ENCODE assay signal across 9 mouse cellular contexts in genomic region chr4:127023201-127023600, GRCm38 (mm10). TPM values are rescaled to one million over a fixed set of nuclear protein-coding genes. Genes with fewer than 3 reads are reported as not detected.
A peak's percentile ranks its signal among the peaks of the same experiment; 100 is the strongest.
DNase-seq lines count a peak whose midpoint lies in the region; ATAC-seq and TF ChIP-seq lines count a peak whose summit lies in the region.
"Had no signal": no experiment of that assay in that cellular context is flagged by ENCODE, and none has a peak within 500 bp of the region (broad histone marks: within the 10 kb centered on the region; RNA-seq: fewer than 3 reads in every experiment).

No protein-coding gene starts in this region.

- no peak for ATAC-seq in kidney, postnatal 0 days (replicated peaks; ENCODE audit: low FRiP score, low read depth)
- no peak for ATAC-seq in megakaryocyte progenitor cell, adult 5-6 weeks (replicated peaks; ENCODE audit: poor library complexity)

- H3K9me3 ChIP-seq in kidney, postnatal 0 days (replicated peaks; ENCODE audit: low read length): no peaks in the 10 kb centered on the region
- no peaks in the 10 kb centered on the region for H3K9me3 ChIP-seq in embryonic facial prominence, embryonic 10.5 days

- peak overlapping the region; percentile 78 for H3K4me2 ChIP-seq in kidney, postnatal 0 days (ENCODE audit: low read length)
- H3K4me2 ChIP-seq in myocyte (ENCODE audit: low read depth): peak overlapping the region; percentile 93

- H3K4me3 ChIP-seq in kidney, postnatal 0 days (replicated peaks; ENCODE audit: low read depth, low read length): peak overlapping the region; percentile 99
- H3K4me3 ChIP-seq in embryonic facial prominence, embryonic 10.5 days: peak overlapping the region; percentile 95
- peak overlapping the region; percentile 68 for H3K4me3 ChIP-seq in myocyte

- DNase-seq in kidney, postnatal 0 days (ENCODE audit: low spot score): no peak
- no peak for DNase-seq in kidney, adult 11 months
- DNase-seq in embryonic facial prominence, embryonic 10.5 days (ENCODE audit: low spot score): no peak
- peak; percentile 30 for DNase-seq in induced T-regulatory cell, adult 2 months (ENCODE audit: low read depth)
- no peak for DNase-seq in spleen, postnatal 4 days (ENCODE audit: low spot score in 2 of 2)
- DNase-seq in left cerebral cortex, postnatal 14 days (ENCODE audit: low spot score in 2 of 2): no peak
- DNase-seq: kidney, postnatal 14 days had no signal

- H3K79me2 ChIP-seq in myocyte (ENCODE audit: control insufficient read depth, insufficient read depth): peaks cover 61% of the 10 kb centered on the region

- TF ChIP-seq CTCF in kidney, postnatal 0 days (IDR thresholded peaks at IDR 0.05; ENCODE audit: low read depth): no peak

- peaks cover 13% of the 10 kb centered on the region; the same call in 1 of the 2 replicates for H3K4me1 ChIP-seq in kidney, postnatal 0 days (replicated peaks; ENCODE audit: insufficient read depth, low read length)
- peaks cover 25% of the 10 kb centered on the region for H3K4me1 ChIP-seq in embryonic facial prominence, embryonic 10.5 days

- intact Hi-C loops in left cerebral cortex, postnatal 14 days (cut with DNase I): no loop called here

- peaks cover 40% of the 10 kb centered on the region for H3K36me3 ChIP-seq in kidney, postnatal 0 days (ENCODE audit: insufficient read depth, low read length)
- H3K36me3 ChIP-seq in embryonic facial prominence, embryonic 10.5 days (replicated peaks): peaks cover 67% of the 10 kb centered on the region
- H3K36me3 ChIP-seq in myocyte (ENCODE audit: control insufficient read depth, insufficient read depth): peaks cover 32% of the 10 kb centered on the region

- 0% methylated on average over 9 of the region's 9 CpGs for WGBS in kidney, postnatal 0 days
- 7% methylated on average over 9 of the region's 9 CpGs for WGBS in embryonic facial prominence, embryonic 10.5 days

- TF ChIP-seq POLR2A in myocyte (IDR thresholded peaks at IDR 0.05; ENCODE audit: insufficient read length, low read depth): no peak

- no peaks in the 10 kb centered on the region for H3K27me3 ChIP-seq in kidney, postnatal 0 days (ENCODE audit: insufficient read depth, low read length)
- no peaks in the 10 kb centered on the region for H3K27me3 ChIP-seq in embryonic facial prominence, embryonic 10.5 days (replicated peaks; ENCODE audit: low read depth, poor library complexity, severe bottlenecking)
- no peaks in the 10 kb centered on the region for H3K27me3 ChIP-seq in myocyte (ENCODE audit: control insufficient read depth, insufficient read depth, insufficient read length)

- no peak overlapping the region for H3K27ac ChIP-seq in kidney, postnatal 0 days
- H3K27ac ChIP-seq in embryonic facial prominence, embryonic 10.5 days (replicated peaks): no peak overlapping the region; the same call in 1 of the 2 replicates

- peak overlapping the region; percentile 100 for H3K9ac ChIP-seq in kidney, postnatal 0 days (ENCODE audit: low read depth, low read length)

- H3ac ChIP-seq in myocyte (ENCODE audit: control insufficient read depth, insufficient read length): peak overlapping the region; percentile 95

TF ChIP-seq in myocyte, 11 proteins besides CTCF, POLR2A, EP300 and RAD21:
- TF ChIP-seq MYOD1 (IDR thresholded peaks at IDR 0.05; ENCODE audit: control insufficient read depth in 1 of 3, insufficient read length in 2 of 3, low read depth in 2 of 3) (no peak), E2F4 (IDR thresholded peaks at IDR 0.05; ENCODE audit: insufficient read depth) (no peak)

RNA-seq across cellular contexts. Expression of gene Sfpq, which starts 2.1 kb away (rescaled TPM):
- 89.6 and 98.1 TPM in 2 replicates for polyA plus RNA-seq in kidney, postnatal 0 days (2015; fragmentation: Nextera tagmentation; extraction: Ambion mirVana)
- polyA plus RNA-seq in embryonic facial prominence, embryonic 10.5 days (2016; fragmentation: Nextera tagmentation; extraction: Ambion mirVana): 111 and 120 TPM in 2 replicates
- polyA plus RNA-seq in myocyte (2012; fragmentation: generic; extraction: Trizol): 87.5 TPM
- 490 and 507 TPM in 2 replicates for total RNA-seq in megakaryocyte progenitor cell, adult 5-6 weeks (2015)
- total RNA-seq in megakaryocyte progenitor cell, adult 5-6 weeks (2017): 686 and 899 TPM in 2 replicates
- total RNA-seq in left cerebral cortex, postnatal 14 days (2021): 100 to 1,000 TPM; 260 to 278 TPM

RNA-seq across cellular contexts. Expression of gene Zmym1, which starts 37.8 kb away (rescaled TPM):
- 11.8 and 12.6 TPM in 2 replicates for polyA plus RNA-seq in kidney, postnatal 0 days (2015; fragmentation: Nextera tagmentation; extraction: Ambion mirVana)
- 35.9 and 37.1 TPM in 2 replicates for polyA plus RNA-seq in embryonic facial prominence, embryonic 10.5 days (2016; fragmentation: Nextera tagmentation; extraction: Ambion mirVana)
- 1.6 TPM for polyA plus RNA-seq in myocyte (2012; fragmentation: generic; extraction: Trizol)
- 18.0 and 22.3 TPM in 2 replicates for total RNA-seq in megakaryocyte progenitor cell, adult 5-6 weeks (2015)
- total RNA-seq in megakaryocyte progenitor cell, adult 5-6 weeks (2017): 13.6 and 21.1 TPM in 2 replicates
- total RNA-seq in left cerebral cortex, postnatal 14 days (2021): 10 to 100 TPM; 12.4 to 13.8 TPM

RNA-seq across cellular contexts. Expression of gene Zmym6, which starts 54.0 kb away (rescaled TPM):
- polyA plus RNA-seq in kidney, postnatal 0 days (2015; fragmentation: Nextera tagmentation; extraction: Ambion mirVana): 12.0 and 12.8 TPM in 2 replicates
- 24.0 and 25.5 TPM in 2 replicates for polyA plus RNA-seq in embryonic facial prominence, embryonic 10.5 days (2016; fragmentation: Nextera tagmentation; extraction: Ambion mirVana)
- polyA plus RNA-seq in myocyte (2012; fragmentation: generic; extraction: Trizol): not detected
- 8.1 and 9.2 TPM in 2 replicates for total RNA-seq in megakaryocyte progenitor cell, adult 5-6 weeks (2015)
- 11.2 and 14.1 TPM in 2 replicates for total RNA-seq in megakaryocyte progenitor cell, adult 5-6 weeks (2017)
- 10 to 100 TPM; 30.6 to 30.7 TPM for total RNA-seq in left cerebral cortex, postnatal 14 days (2021)

RNA-seq across cellular contexts. Expression of gene Zmym4, which starts 55.3 kb away (rescaled TPM):
- 14.8 and 17.3 TPM in 2 replicates for polyA plus RNA-seq in kidney, postnatal 0 days (2015; fragmentation: Nextera tagmentation; extraction: Ambion mirVana)
- 28.0 and 29.0 TPM in 2 replicates for polyA plus RNA-seq in embryonic facial prominence, embryonic 10.5 days (2016; fragmentation: Nextera tagmentation; extraction: Ambion mirVana)
- polyA plus RNA-seq in myocyte (2012; fragmentation: generic; extraction: Trizol): 6.7 TPM
- total RNA-seq in megakaryocyte progenitor cell, adult 5-6 weeks (2015): 51.9 and 70.5 TPM in 2 replicates
- 32.0 and 62.9 TPM in 2 replicates for total RNA-seq in megakaryocyte progenitor cell, adult 5-6 weeks (2017)
- total RNA-seq in left cerebral cortex, postnatal 14 days (2021): 10 to 100 TPM; 43.9 to 51.8 TPM

Comparison
In these comparisons a context has a peak if more than half of its experiments do, and no peak if none do; other contexts are left out.
1. RNA of gene Zmym6, which starts 54.0 kb away (polyA plus RNA-seq): 24.0 to 25.5 TPM in embryonic facial prominence, embryonic 10.5 days and 12.0 to 12.8 TPM in kidney, postnatal 0 days; not detected in myocyte (single experiment); every median in the first group is over 10 times any median in the second.
2. Peak in every context shown above with its lines, with median percentiles within 50 percentile points of each other: H3K4me3 ChIP-seq.